Mouse (Mus musculus) CH12.LX (cell line): ENCODE data around the gene Zfp30. TPM values are rescaled to one million over a fixed set of nuclear protein-coding genes. Genes with fewer than 3 reads are reported as not detected.

Source experiments
- DNase-seq: peaks from one replicate; pipeline ENCODE4 v3.0.0-alpha.2; 2013; ENCODE audit errors: extremely low read depth
- H3K27ac ChIP-seq: 2 replicates; pipeline ENCODE4 v1.5.1; 2012; ENCODE audit warnings: low read depth, mild to moderate bottlenecking, control low read depth, moderate library complexity; ENCODE audit not compliant: insufficient read depth
- H3K27me3 ChIP-seq: replicated peaks from 2 replicates; pipeline ENCODE3; 2012; ENCODE audit warnings: inconsistent platforms
- H3K36me3 ChIP-seq, 2 experiments: replicated peaks in 1 of 2; 2 replicates each; pipeline versions ENCODE3 to v1.6.1; 2012; ENCODE audit warnings: inconsistent platforms in 1 of 2, low read length in 1 of 2, mild to moderate bottlenecking in 1 of 2, mixed read lengths in 1 of 2, moderate library complexity in 1 of 2; ENCODE audit not compliant: control insufficient read depth in 1 of 2, insufficient read depth in 1 of 2
- H3K4me1 ChIP-seq, 2 experiments: 2 replicates each; pipeline ENCODE4 v1.6.1; 2012; ENCODE audit warnings: inconsistent platforms in 1 of 2, moderate library complexity in 1 of 2; ENCODE audit not compliant: insufficient read depth in 2 of 2, control insufficient read depth in 1 of 2
- H3K4me2 ChIP-seq: 2 replicates; pipeline ENCODE4 v1.6.1; 2012; ENCODE audit warnings: low read depth, mild to moderate bottlenecking, control low read depth; ENCODE audit not compliant: poor library complexity, insufficient read depth, severe bottlenecking
- H3K4me3 ChIP-seq, 3 experiments: fragments of 150-350 bp in 1 of 3; sonication (generic) in 1 of 3; replicated peaks in 1 of 3; 2 replicates each; pipeline versions ENCODE3 to v1.5.1; 2011 to 2012; ENCODE audit warnings: low read depth in 2 of 3, low read length in 2 of 3, mild to moderate bottlenecking in 2 of 3, moderate library complexity in 2 of 3, control low read depth in 1 of 3, improper control_type of control experiment in 1 of 3, inconsistent platforms in 1 of 3, mixed read lengths in 1 of 3; ENCODE audit not compliant: poor library complexity in 1 of 3
- H3K79me2 ChIP-seq: replicated peaks from 2 replicates; pipeline ENCODE4 v1.6.1; 2012; ENCODE audit warnings: mild to moderate bottlenecking, moderate library complexity; ENCODE audit not compliant: control insufficient read depth, poor library complexity, insufficient read depth, severe bottlenecking; ENCODE audit errors: extremely low read depth
- H3K9ac ChIP-seq: 2 replicates; pipeline ENCODE4 v1.6.1; 2012; ENCODE audit warnings: low read depth, mild to moderate bottlenecking, control low read depth, moderate library complexity; ENCODE audit not compliant: insufficient read depth
- H3K9me3 ChIP-seq: replicated peaks from 2 replicates; pipeline ENCODE3; 2012; ENCODE audit warnings: low read length, inconsistent platforms, mixed read lengths
- CHD1 ChIP-seq: IDR thresholded peaks from 2 replicates; pipeline ENCODE4 v1.6.1; 2012; ENCODE audit warnings: low read depth, low read length, improper control_type of control experiment, inconsistent platforms
- E2F4 ChIP-seq: IDR thresholded peaks from 2 replicates; pipeline ENCODE4 v1.6.1; 2011; ENCODE audit warnings: low read depth, low read length, improper control_type of control experiment; ENCODE audit not compliant: insufficient replicate concordance
- EP300 ChIP-seq: IDR thresholded peaks from 2 replicates; pipeline ENCODE4 v1.6.1; 2011; ENCODE audit warnings: low read length, improper control_type of control experiment
- ETS1 ChIP-seq: conservative IDR thresholded peaks from 2 replicates; pipeline ENCODE4 v1.6.1; 2012; ENCODE audit warnings: low read depth, mild to moderate bottlenecking, inconsistent platforms, low read length, improper control_type of control experiment, moderate library complexity
- GABPA ChIP-seq: IDR thresholded peaks from 2 replicates; pipeline ENCODE4 v1.6.1; 2012; ENCODE audit warnings: low read depth, low read length, improper control_type of control experiment, inconsistent platforms; ENCODE audit not compliant: insufficient replicate concordance
- IRF4 ChIP-seq: IDR thresholded peaks from 2 replicates; pipeline ENCODE4 v1.6.1; 2014; ENCODE audit warnings: low read depth, mild to moderate bottlenecking, inconsistent platforms, low read length, improper control_type of control experiment
- JUN ChIP-seq: IDR thresholded peaks from 2 replicates; pipeline ENCODE4 v1.6.1; 2011; ENCODE audit warnings: low read depth, mild to moderate bottlenecking, low read length, improper control_type of control experiment, moderate library complexity; ENCODE audit not compliant: insufficient read depth
- KAT2A ChIP-seq: IDR thresholded peaks from 2 replicates; pipeline ENCODE4 v1.6.1; 2012; ENCODE audit warnings: low read length, improper control_type of control experiment, inconsistent platforms; ENCODE audit not compliant: insufficient replicate concordance
- MAFK ChIP-seq: IDR thresholded peaks from 2 replicates; pipeline ENCODE4 v1.6.1; 2011; ENCODE audit warnings: low read length, improper control_type of control experiment; ENCODE audit not compliant: insufficient replicate concordance
- MAX ChIP-seq: IDR thresholded peaks from 2 replicates; pipeline ENCODE4 v1.6.1; 2011; ENCODE audit warnings: low read length, improper control_type of control experiment
- MAZ ChIP-seq: IDR thresholded peaks from 2 replicates; pipeline ENCODE4 v1.6.1; 2012; ENCODE audit warnings: low read depth, mild to moderate bottlenecking, inconsistent platforms, low read length, improper control_type of control experiment, moderate library complexity
- MYC ChIP-seq: IDR thresholded peaks from 2 replicates; pipeline ENCODE4 v1.6.1; 2011; ENCODE audit warnings: low read depth, mild to moderate bottlenecking, improper control_type of control experiment, low read length
- NELFE ChIP-seq: IDR thresholded peaks from 2 replicates; pipeline ENCODE4 v1.6.1; 2011; ENCODE audit warnings: low read depth, low read length, improper control_type of control experiment
- PAX5 ChIP-seq: IDR thresholded peaks from 2 replicates; pipeline ENCODE4 v1.6.1; 2012; ENCODE audit warnings: low read length, inconsistent platforms, mixed read lengths
- POLR2A ChIP-seq: IDR thresholded peaks from 2 replicates; pipeline ENCODE4 v1.6.1; 2011; ENCODE audit warnings: low read depth, mild to moderate bottlenecking, improper control_type of control experiment, low read length
- RAD21 ChIP-seq: IDR thresholded peaks from 2 replicates; pipeline ENCODE4 v1.6.1; 2011; ENCODE audit warnings: low read depth, mild to moderate bottlenecking, low read length, improper control_type of control experiment, moderate library complexity
- RCOR1 ChIP-seq: conservative IDR thresholded peaks from 2 replicates; pipeline ENCODE4 v1.6.1; 2012; ENCODE audit warnings: low read depth, mild to moderate bottlenecking, inconsistent platforms, low read length, improper control_type of control experiment
- SIN3A ChIP-seq: IDR thresholded peaks from 2 replicates; pipeline ENCODE4 v1.6.1; 2012; ENCODE audit warnings: low read length, improper control_type of control experiment, inconsistent platforms
- UBTF ChIP-seq: IDR thresholded peaks from 2 replicates; pipeline ENCODE4 v1.6.1; 2012; ENCODE audit warnings: low read depth, mild to moderate bottlenecking, inconsistent platforms, low read length, improper control_type of control experiment, moderate library complexity
- USF1 ChIP-seq: IDR thresholded peaks from 2 replicates; pipeline ENCODE4 v1.6.1; 2014; ENCODE audit warnings: low read depth, mild to moderate bottlenecking, inconsistent platforms, low read length, improper control_type of control experiment
- ZC3H11A ChIP-seq: IDR thresholded peaks from 2 replicates; pipeline ENCODE4 v1.6.1; 2012; ENCODE audit warnings: low read depth, mild to moderate bottlenecking, inconsistent platforms, low read length, improper control_type of control experiment
- ZMIZ1 ChIP-seq: IDR thresholded peaks from 2 replicates; pipeline ENCODE4 v1.6.1; 2012; ENCODE audit warnings: low read depth, mild to moderate bottlenecking, inconsistent platforms, low read length, improper control_type of control experiment
- ZNF384 ChIP-seq: IDR thresholded peaks from 2 replicates; pipeline ENCODE4 v1.6.1; 2012; ENCODE audit warnings: low read depth, low read length, improper control_type of control experiment, inconsistent platforms
- dilution Hi-C: fragments of 300-500 bp; cut with MboI; formaldehyde crosslinking; loops from 2 replicates; pipeline ENCODE4 v1.14.3; 2020; ENCODE audit warnings: low sequenced_read_pairs; ENCODE audit not compliant: extremely low pct_unique_long_range_greater_than_20kb, extremely low pct_ligation_motif_present
- in situ Hi-C: fragments of 300-500 bp; cut with MboI; formaldehyde crosslinking; loops from 3 replicates; pipeline ENCODE4 v1.14.3; 2019; ENCODE audit warnings: low sequenced_read_pairs, low pct_ligation_motif_present, low pct_unique_long_range_greater_than_20kb, mixed read lengths
- polyA plus RNA-seq: library from polyadenylated mRNA; unstranded; fragments of >175 nt; gene quantifications from 2 replicates; pipeline ENCODE4 v1.2.1, GENCODE M21; 2012; ENCODE audit warnings: low read depth; ENCODE audit not compliant: insufficient read length
- total RNA-seq, 2 experiments: library from RNA; depleted of rRNA; stranded (reverse); fragments of 300-350 nt in 1 of 2; fragments of >200 nt in 1 of 2; gene quantifications; 2 replicates each; pipeline ENCODE4 v1.2.3; 2012 to 2014

Gene Zfp30
- total and polyA plus RNA-seq, 3 experiments, result 0.54 to 0.76 (median 0.76) TPM

DNA sequence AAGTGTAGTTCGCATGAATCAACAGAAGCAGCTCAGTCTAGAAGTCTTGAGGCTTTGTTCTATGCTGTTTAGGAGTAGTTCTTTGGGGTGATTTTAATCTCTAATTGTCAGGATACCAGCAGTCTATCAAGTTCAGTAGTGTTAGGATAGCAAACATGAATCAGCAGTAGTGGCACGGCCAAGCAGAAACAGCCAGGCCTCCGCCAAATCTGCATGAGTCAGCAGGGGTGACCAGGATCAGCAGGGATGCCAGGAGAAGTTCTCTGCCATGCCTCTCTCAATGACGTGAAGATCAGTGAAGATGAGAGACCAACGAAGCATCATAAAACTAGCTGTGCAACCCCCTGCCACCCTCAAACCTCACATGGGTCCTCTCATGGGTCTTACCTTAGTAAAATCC lies 23.3 kb upstream of the Zfp30 start:
- dilution Hi-C loops, result no loop called here
- Histone ChIP-seq H3K79me2 (no peaks in the 10 kb centered on the region), H3K36me3 (peaks cover 0 to 2% of the 10 kb centered on the region in 2 experiments), H3K9me3 (peaks cover 10% of the 10 kb centered on the region), H3K4me3 (no peak overlapping the region), H3K4me1 (peaks cover 0 to 13% of the 10 kb centered on the region in 2 experiments; a peak in 2 of 4 replicates), H3K27ac (no peak overlapping the region), H3K9ac (no peak overlapping the region), H3K27me3 (no peaks in the 10 kb centered on the region), H3K4me2 (no peak overlapping the region)
- in situ Hi-C loops, result no loop called here
- no peak for TF ChIP-seq CHD1
- TF ChIP-seq RCOR1, result no peak
- no peak for DNase-seq

DNA sequence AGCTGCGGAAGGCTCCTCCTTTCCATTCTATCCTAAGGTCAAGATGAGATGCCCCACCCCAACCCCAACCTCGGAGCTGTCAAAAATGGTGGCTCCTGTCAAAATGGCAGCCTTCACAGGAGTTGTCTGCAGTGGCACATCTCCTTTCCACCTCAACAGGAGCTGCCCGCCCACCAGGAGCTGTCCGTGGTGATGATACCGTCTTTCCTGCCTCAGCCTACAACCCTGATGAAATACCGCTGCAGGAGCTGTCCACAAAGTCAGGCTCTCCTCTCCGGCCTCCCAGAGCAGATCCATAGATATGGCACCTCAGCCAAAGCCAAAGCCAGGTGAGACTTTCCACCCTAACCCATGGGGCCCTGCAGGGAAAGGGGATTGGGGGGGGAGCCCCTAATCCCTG lies 19.1 kb upstream of the Zfp30 start:
- in situ Hi-C loops (loop anchor here (5.0 kb wide), 1 partner anchor 37 kb away; the partner anchor contains the start of gene Catsperg2), dilution Hi-C loops (no loop called here)
- H3K4me1 ChIP-seq, result peaks cover 2 to 26% of the 10 kb centered on the region in 2 experiments; a peak in 2 of 4 replicates
- H3K4me3 ChIP-seq, result no peak overlapping the region
- peaks cover 11% of the 10 kb centered on the region for H3K79me2 ChIP-seq
- H3K27me3 ChIP-seq, result no peaks in the 10 kb centered on the region
- H3K9ac ChIP-seq, result no peak overlapping the region
- peaks cover 0 to 5% of the 10 kb centered on the region in 2 experiments for H3K36me3 ChIP-seq
- H3K27ac ChIP-seq, result no peak overlapping the region
- DNase-seq, result no peak
- H3K4me2 ChIP-seq, result no peak overlapping the region
- TF ChIP-seq SIN3A (peak; percentile 33; the same call in 1 of the 2 replicates), RAD21 (no peak)
- no peaks in the 10 kb centered on the region for H3K9me3 ChIP-seq

DNA sequence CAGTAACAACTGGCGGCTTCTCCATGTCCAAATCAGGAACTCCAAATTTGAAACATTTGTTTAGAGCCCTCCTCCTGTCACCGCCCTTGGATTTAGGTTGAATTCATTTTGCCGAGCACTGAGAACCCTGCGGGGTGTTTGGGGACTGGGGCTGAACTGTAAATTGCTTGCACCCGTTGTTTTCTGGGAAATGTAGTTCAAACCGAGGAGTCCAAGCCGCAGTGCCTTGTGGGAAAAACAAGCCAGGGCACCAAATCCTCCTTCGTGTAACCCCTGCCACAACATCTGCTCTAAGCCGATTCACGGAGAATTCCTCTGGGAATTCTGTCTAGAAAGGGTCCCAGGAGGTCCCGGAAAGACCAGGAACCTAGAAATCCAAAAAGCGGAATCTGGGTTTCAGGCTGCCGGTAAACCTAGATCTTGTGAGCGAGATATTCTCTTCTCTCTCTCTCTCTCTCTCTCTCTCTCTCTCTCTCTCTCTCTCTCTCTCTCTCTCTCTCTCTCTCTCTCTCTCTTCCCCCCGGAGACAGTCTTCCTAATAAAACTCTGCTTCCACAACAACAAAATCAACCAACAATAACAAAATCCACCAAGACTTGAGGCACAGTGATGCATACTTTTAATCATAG lies 16.6 kb upstream of the Zfp30 start:
- peak; percentile 84 for DNase-seq
- Histone ChIP-seq H3K79me2 (peaks cover 23% of the 10 kb centered on the region), H3K36me3 (peaks cover 9 to 21% of the 10 kb centered on the region in 2 experiments), H3K9me3 (peaks cover 3% of the 10 kb centered on the region), H3K4me2 (peak overlapping the region; percentile 53), H3K9ac (peak overlapping the region; percentile 82), H3K27ac (peak overlapping the region; percentile 8; the same call in 1 of the 2 replicates), H3K4me3 (peak overlapping the region; percentile 55 to 58 (median 58)), H3K27me3 (no peaks in the 10 kb centered on the region), H3K4me1 (peaks cover 2 to 41% of the 10 kb centered on the region in 2 experiments; a peak in 3 of 4 replicates)
- in situ Hi-C loops, result loop anchor here (5.0 kb wide), 1 partner anchor 40 kb away; the partner anchor contains the start of gene Catsperg2
- dilution Hi-C loops, result no loop called here
- TF ChIP-seq MAZ, result no peak
- TF ChIP-seq KAT2A, result peak; percentile 88; the same call in 1 of the 2 replicates
- peak; percentile 60 for TF ChIP-seq POLR2A
- TF ChIP-seq E2F4, result no peak
- peak; percentile 58; the same call in 1 of the 2 replicates for TF ChIP-seq SIN3A
- TF ChIP-seq ZNF384, result no peak
- TF ChIP-seq MAX, result peak; percentile 66
- peak; percentile 55 for TF ChIP-seq IRF4
- TF ChIP-seq UBTF, result no peak
- TF ChIP-seq ZC3H11A, result no peak
- TF ChIP-seq ZMIZ1, result 0 out of 2 replicates have a peak, but pooled peaks have one; percentile 55
- no peak for TF ChIP-seq JUN
- no peak for TF ChIP-seq ETS1
- peak; percentile 55; the same call in 1 of the 2 replicates for TF ChIP-seq NELFE
- TF ChIP-seq PAX5, result no peak
- no peak for TF ChIP-seq USF1
- TF ChIP-seq RAD21, result no peak
- peak; percentile 67; the same call in 1 of the 2 replicates for TF ChIP-seq MYC
- TF ChIP-seq MAFK, result peak; percentile 24; the same call in 1 of the 2 replicates
- TF ChIP-seq CHD1, result no peak
- no peak; the same call in 1 of the 2 replicates for TF ChIP-seq GABPA
- TF ChIP-seq EP300, result no peak
